In the genomic region with DNA sequence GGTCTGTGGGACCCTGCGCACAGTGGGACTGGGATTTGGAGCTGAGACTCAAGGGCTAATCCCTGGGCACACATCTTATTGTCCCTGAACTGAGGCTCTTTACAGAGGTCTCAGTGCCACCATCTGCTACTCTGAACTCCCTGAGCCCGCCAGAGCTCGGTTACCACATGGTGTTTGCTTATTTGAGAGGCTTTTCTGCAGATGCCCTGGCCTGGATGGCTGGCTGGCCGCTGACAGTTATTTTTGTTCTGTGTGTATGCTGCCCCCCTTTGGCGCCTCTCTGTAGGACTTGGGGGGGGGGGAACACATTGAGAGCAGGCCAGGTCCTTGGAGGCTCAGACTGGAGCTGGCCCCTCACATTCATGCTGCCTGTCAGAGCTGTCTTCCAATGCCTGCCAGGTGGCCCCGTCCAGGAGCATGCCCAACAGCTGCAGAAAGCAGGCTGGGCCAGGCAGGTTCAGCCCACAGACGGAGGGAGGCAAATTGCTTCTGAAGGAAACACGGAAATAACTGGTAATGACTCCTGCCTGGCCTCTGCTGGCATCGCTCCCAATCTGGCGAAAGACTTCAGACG, we compare ENCODE assay signal across 8 mouse cellular contexts. TPM values are rescaled to one million over a fixed set of nuclear protein-coding genes. Genes with fewer than 3 reads are reported as not detected.
DNase-seq lines count a peak whose midpoint lies in the region; ATAC-seq and TF ChIP-seq lines count a peak whose summit lies in the region.

No protein-coding gene starts in this region.

- no peak overlapping the region for H3K27ac ChIP-seq in liver, embryonic 12.5 days
- H3K27ac ChIP-seq in hindbrain, embryonic 11.5 days (ENCODE audit: low read depth, low read length): 0 out of 2 replicates have a peak overlapping the region, but pooled peaks have one; percentile 17
- H3K27ac ChIP-seq in liver, embryonic 14.5 days: no peak overlapping the region

- TF ChIP-seq EP300 in liver, embryonic 14.5 days (IDR thresholded peaks at IDR 0.05; ENCODE audit: low read depth): no peak

- H3K27me3 ChIP-seq in liver, embryonic 12.5 days (replicated peaks): peaks cover 28% of the 10 kb centered on the region
- no peaks in the 10 kb centered on the region; the same call in 1 of the 2 replicates for H3K27me3 ChIP-seq in hindbrain, embryonic 11.5 days (ENCODE audit: control insufficient read depth, insufficient read depth, low read length)
- no peaks in the 10 kb centered on the region for H3K27me3 ChIP-seq in liver, embryonic 14.5 days (ENCODE audit: control insufficient read depth, insufficient read depth, low read length)

- TF ChIP-seq CTCF in liver, embryonic 14.5 days (IDR thresholded peaks at IDR 0.05; ENCODE audit: low read depth): peak; percentile 15; the same call in 1 of the 2 replicates

- WGBS in liver, embryonic 12.5 days (ENCODE audit: insufficient replicate concordance): 47% methylated on average over 11 of the region's 11 CpGs
- 36% methylated on average over 11 of the region's 11 CpGs for WGBS in hindbrain, embryonic 11.5 days
- 48% methylated on average over 11 of the region's 11 CpGs for WGBS in liver, embryonic 14.5 days (ENCODE audit: insufficient replicate concordance)

- peak; percentile 36 for DNase-seq in liver
- peak; percentile 59 for DNase-seq in embryo, embryonic 10 days (ENCODE audit: low spot score)
- DNase-seq in hindbrain, embryonic 11.5 days (ENCODE audit: low spot score): peak; percentile 57
- DNase-seq in liver, embryonic 14.5 days (ENCODE audit: low read depth in 3 of 3, low spot score in 3 of 3): no peak
- peak; percentile 90 for DNase-seq in retina, postnatal 1 day
- DNase-seq in frontal cortex, postnatal 25 days (ENCODE audit: low spot score in 2 of 2): no peak

- peaks cover 16% of the 10 kb centered on the region for H3K4me1 ChIP-seq in liver, embryonic 12.5 days
- 0 out of 2 replicates have a peak, but pooled peaks cover 2% of the 10 kb centered on the region for H3K4me1 ChIP-seq in hindbrain, embryonic 11.5 days (replicated peaks; ENCODE audit: control insufficient read depth, insufficient read depth, low read length)
- peaks cover 0 to 3% of the 10 kb centered on the region in 2 experiments; a peak in 2 of 4 replicates for H3K4me1 ChIP-seq in liver, embryonic 14.5 days (replicated peaks; ENCODE audit: control insufficient read depth in 2 of 2, insufficient read depth in 2 of 2, low read length in 1 of 2)

- no peak overlapping the region for H3K4me2 ChIP-seq in liver, embryonic 12.5 days
- no peak overlapping the region for H3K4me2 ChIP-seq in hindbrain, embryonic 11.5 days (replicated peaks; ENCODE audit: low read depth, low read length)
- no peak overlapping the region for H3K4me2 ChIP-seq in liver, embryonic 14.5 days (ENCODE audit: low read depth)

- no peaks in the 10 kb centered on the region for H3K9me3 ChIP-seq in liver, embryonic 12.5 days (replicated peaks)
- no peaks in the 10 kb centered on the region for H3K9me3 ChIP-seq in hindbrain, embryonic 11.5 days (ENCODE audit: control insufficient read depth, low read length)
- H3K9me3 ChIP-seq in liver, embryonic 14.5 days (ENCODE audit: control insufficient read depth, low read length): no peaks in the 10 kb centered on the region

- ATAC-seq in liver, embryonic 12.5 days: no peak
- ATAC-seq in hindbrain, embryonic 11.5 days (ENCODE audit: low FRiP score): peak; percentile 47; the same call in 1 of the 2 replicates
- ATAC-seq in liver, embryonic 14.5 days (ENCODE audit: insufficient read depth): no peak
- ATAC-seq in inflammation-experienced regulatory T-cells, adult 6 months: no peak

- no peaks in the 10 kb centered on the region for H3K36me3 ChIP-seq in liver, embryonic 12.5 days
- no peaks in the 10 kb centered on the region for H3K36me3 ChIP-seq in hindbrain, embryonic 11.5 days (ENCODE audit: control insufficient read depth, insufficient read depth, low read length)
- H3K36me3 ChIP-seq in liver, embryonic 14.5 days (replicated peaks; ENCODE audit: control insufficient read depth, insufficient read depth, low read depth): no peaks in the 10 kb centered on the region

- H3K9ac ChIP-seq in liver, embryonic 12.5 days: no peak overlapping the region
- no peak overlapping the region for H3K9ac ChIP-seq in hindbrain, embryonic 11.5 days (ENCODE audit: low read depth, low read length)
- H3K9ac ChIP-seq in liver, embryonic 14.5 days (replicated peaks): no peak overlapping the region

- no peak overlapping the region for H3K4me3 ChIP-seq in liver, embryonic 12.5 days
- no peak overlapping the region for H3K4me3 ChIP-seq in hindbrain, embryonic 11.5 days (ENCODE audit: low read depth, low read length)
- H3K4me3 ChIP-seq in liver, embryonic 14.5 days (ENCODE audit: insufficient read depth in 1 of 2, low read depth in 2 of 2, low read length in 2 of 2): no peak overlapping the region

RNA-seq across cellular contexts. Expression of gene Syf2, which starts 19.9 kb away (rescaled TPM):
- polyA plus RNA-seq in liver, embryonic 12.5 days (2016; fragmentation: Nextera tagmentation; extraction: Ambion mirVana): 70.8 and 72.8 TPM in 2 replicates
- polyA plus RNA-seq in hindbrain, embryonic 11.5 days (2014; fragmentation: Nextera tagmentation; extraction: Ambion mirVana): 77.6 and 80.3 TPM in 2 replicates
- 21.9 and 42.9 TPM in 2 replicates for polyA plus RNA-seq in liver, embryonic 14.5 days (2012; rRNA removed)
- polyA plus RNA-seq in liver, embryonic 14.5 days (2014; fragmentation: Nextera tagmentation; extraction: Ambion mirVana): 52.6 and 56.0 TPM in 2 replicates
- 100 to 1,000 TPM; 206 to 224 (median 212) TPM for polyA plus RNA-seq in inflammation-experienced regulatory T-cells, adult 6 months (2017; shearing (Covaris generic))

RNA-seq across cellular contexts. Expression of gene Rsrp1, which starts 27.2 kb away (rescaled TPM):
- polyA plus RNA-seq in liver, embryonic 12.5 days (2016; fragmentation: Nextera tagmentation; extraction: Ambion mirVana): 310 and 322 TPM in 2 replicates
- polyA plus RNA-seq in hindbrain, embryonic 11.5 days (2014; fragmentation: Nextera tagmentation; extraction: Ambion mirVana): 382 and 434 TPM in 2 replicates
- polyA plus RNA-seq in liver, embryonic 14.5 days (2012; rRNA removed): 228 and 239 TPM in 2 replicates
- polyA plus RNA-seq in liver, embryonic 14.5 days (2014; fragmentation: Nextera tagmentation; extraction: Ambion mirVana): 151 and 161 TPM in 2 replicates
- 100 to 1,000 TPM; 184 to 307 (median 297) TPM for polyA plus RNA-seq in inflammation-experienced regulatory T-cells, adult 6 months (2017; shearing (Covaris generic))

RNA-seq across cellular contexts. Expression of gene Tmem50a, which starts 35.8 kb away (rescaled TPM):
- 94.2 and 94.9 TPM in 2 replicates for polyA plus RNA-seq in liver, embryonic 12.5 days (2016; fragmentation: Nextera tagmentation; extraction: Ambion mirVana)
- 153 and 167 TPM in 2 replicates for polyA plus RNA-seq in hindbrain, embryonic 11.5 days (2014; fragmentation: Nextera tagmentation; extraction: Ambion mirVana)
- polyA plus RNA-seq in liver, embryonic 14.5 days (2012; rRNA removed): 44.2 and 50.8 TPM in 2 replicates
- polyA plus RNA-seq in liver, embryonic 14.5 days (2014; fragmentation: Nextera tagmentation; extraction: Ambion mirVana): 59.5 and 65.1 TPM in 2 replicates
- polyA plus RNA-seq in inflammation-experienced regulatory T-cells, adult 6 months (2017; shearing (Covaris generic)): 100 to 1,000 TPM; 542 to 558 (median 542) TPM

Comparison
In these comparisons a context has a peak if more than half of its experiments do, and no peak if none do; other contexts are left out.
1. DNase-seq: peak in liver (single experiment), embryo, embryonic 10 days (single experiment), hindbrain, embryonic 11.5 days (single experiment) and retina, postnatal 1 day (single experiment); none in liver, embryonic 14.5 days (0 of 3) and frontal cortex, postnatal 25 days (0 of 2).